Mouse (Mus musculus): ENCODE results near the gene Dnase1. TPM values are rescaled to one million over a fixed set of nuclear protein-coding genes. Genes with fewer than 3 reads are reported as not detected.
"Not testable (repeated sequence)": the region's sequence is repeated elsewhere in the genome, so short reads cannot be mapped to it uniquely, and the experiment has no call there.

Gene Dnase1
- total RNA-seq, 4 experiments from 2014 or later = not detected

GRCm38 (mm10) chr16:4044093-4044492, 7.4 kb downstream of the Dnase1 start:
- DNase-seq (ENCODE audit: low spot score in 2 of 2) = no peak

- peak in 1 of 2 experiments; percentile 15 for DNase-seq (ENCODE audit: low spot score in 2 of 2)
Measured at GRCm38 (mm10) chr16:4045524-4045923, 8.8 kb downstream of the Dnase1 start.

- DNase-seq (ENCODE audit: low spot score in 2 of 2) = no peak
Measured at GRCm38 (mm10) chr16:4052601-4053000, 15.9 kb downstream of the Dnase1 start.

GRCm38 (mm10) chr16:4053811-4054210, 17.1 kb downstream of the Dnase1 start:
- DNase-seq (ENCODE audit: low spot score in 2 of 2) = no peak

GRCm38 (mm10) chr16:4064945-4065344, 28.2 kb downstream of the Dnase1 start:
- DNase-seq (ENCODE audit: low spot score in 2 of 2) = no peak

- DNase-seq (ENCODE audit: low spot score in 2 of 2) = peak in 1 of 2 experiments; percentile 47
Measured at GRCm38 (mm10) chr16:4068588-4068987, 31.8 kb downstream of the Dnase1 start.

- DNase-seq (ENCODE audit: low spot score in 2 of 2) = no peak
Measured at GRCm38 (mm10) chr16:4074297-4074696, 37.6 kb downstream of the Dnase1 start.

GRCm38 (mm10) chr16:4074836-4075235, 38.1 kb downstream of the Dnase1 start:
- no peak for DNase-seq (ENCODE audit: low spot score in 2 of 2)

- DNase-seq (ENCODE audit: low spot score in 2 of 2) = peak; percentile 89 to 95
Measured at GRCm38 (mm10) chr16:4077384-4078061, 40.8 kb downstream of the Dnase1 start, which contains the start of gene Trap1. TSS of gene Trap1 (minus strand) at chr16:4077827.

GRCm38 (mm10) chr16:4078302-4078701, 41.6 kb downstream of the Dnase1 start:
- not testable (repeated sequence) for DNase-seq (ENCODE audit: low spot score in 2 of 2)

GRCm38 (mm10) chr16:4079656-4080055, 42.9 kb downstream of the Dnase1 start:
- no peak for DNase-seq (ENCODE audit: low spot score in 2 of 2)

- not testable (repeated sequence) for DNase-seq (ENCODE audit: low spot score in 2 of 2)
Measured at GRCm38 (mm10) chr16:4080419-4080818, 43.7 kb downstream of the Dnase1 start.

- DNase-seq (ENCODE audit: low spot score in 2 of 2) = no peak
Measured at GRCm38 (mm10) chr16:4085051-4085450, 48.3 kb downstream of the Dnase1 start.

GRCm38 (mm10) chr16:4085851-4086387, 49.2 kb downstream of the Dnase1 start:
- DNase-seq (ENCODE audit: low spot score in 2 of 2) = no peak

GRCm38 (mm10) chr16:4087214-4087913, 50.6 kb downstream of the Dnase1 start:
- DNase-seq (ENCODE audit: low spot score in 2 of 2) = no peak

Small RNA genes within 50 kb of the gene (microRNA-seq; reads per million reads assigned to microRNA genes)
- 0 reads per million in 2 experiments for gene Gm23413

Other genes with a start within 250 kb of the Dnase1 start
- not detected for gene Olfr15, start 206.1 kb upstream of the Dnase1 start, total RNA-seq (2022)
- gene Zfp174, start 189.7 kb upstream of the Dnase1 start, total RNA-seq (2022) = 1 to 10 TPM; 4.1 to 5.0 (median 4.3) TPM
- gene Naa60, start 164.6 kb upstream of the Dnase1 start, total RNA-seq (2022) = 100 to 1,000 TPM in 3 of 4 experiments, 10 to 100 TPM in 1; 96.9 to 125 (median 103) TPM
- gene Zfp597, start 152.4 kb upstream of the Dnase1 start, total RNA-seq (2022) = 10 to 100 TPM; 21.3 to 29.5 (median 24.6) TPM
- under 1 TPM in 1 of 4 experiments, not detected in 3; 0.68 TPM for gene Gm20695, start 152.3 kb upstream of the Dnase1 start, total RNA-seq (2022)
- 1 to 10 TPM; 5.4 to 9.3 (median 7.2) TPM for gene 1700037C18Rik, start 128.3 kb upstream of the Dnase1 start, total RNA-seq (2022)
- gene Cluap1, start 128.1 kb upstream of the Dnase1 start, total RNA-seq (2022) = 10 to 100 TPM; 29.9 to 33.1 (median 31.7) TPM
- 1 to 10 TPM; 2.5 to 3.4 (median 2.6) TPM for gene Nlrc3, start 60.3 kb upstream of the Dnase1 start, total RNA-seq (2022)
- 10 to 100 TPM; 39.7 to 54.5 (median 48.5) TPM for gene Slx4, start 33.2 kb upstream of the Dnase1 start, total RNA-seq (2022)
- 10 to 100 TPM; 73.6 to 80.6 (median 76.8) TPM for gene Trap1, start 40.9 kb downstream of the Dnase1 start, total RNA-seq (2022)
- gene Crebbp, start 177.1 kb downstream of the Dnase1 start, total RNA-seq (2022) = 10 to 100 TPM; 74.9 to 89.2 (median 84.2) TPM